Mouse (Mus musculus): ENCODE measurements around the gene Spata32. TPM values are rescaled to one million over a fixed set of nuclear protein-coding genes. Genes with fewer than 3 reads are reported as not detected.

The Spata32 gene
- polyA plus RNA-seq (2012; rRNA removed) = not detected in 2 replicates

GRCm38 (mm10) chr11:103217790-103218516 lies at the start of gene Spata32:
TSS of gene Spata32 (minus strand) at chr11:103218432.

GRCm38 (mm10) chr11:103267346-103268219 lies 49.4 kb upstream of the Spata32 start, which contains the start of gene Map3k14:
TSS of gene Map3k14 (minus strand) at chr11:103267472.

GRCm38 (mm10) chr11:103208458-103208857 lies 9.8 kb downstream of the Spata32 start, which contains the start of gene 1700023F06Rik:
TSS of gene 1700023F06Rik (minus strand) at chr11:103208558.

GRCm38 (mm10) chr11:103170494-103171285 lies 47.5 kb downstream of the Spata32 start, which contains the start of gene Fmnl1:
TSS of gene Fmnl1 (plus strand) at chr11:103171107.

Other genes starting within 250 kb of the Spata32 start
- 21.6 and 22.7 TPM in 2 replicates for gene Nmt1, start 190.2 kb downstream of the Spata32 start, polyA plus RNA-seq (2012; rRNA removed)
- gene Dcakd, start 190.1 kb downstream of the Spata32 start, polyA plus RNA-seq (2012; rRNA removed) = 32.9 and 33.5 TPM in 2 replicates
- 1.9 and 2.5 TPM in 2 replicates for gene Plcd3, start 116.8 kb downstream of the Spata32 start, polyA plus RNA-seq (2012; rRNA removed)
- 17.8 and 18.3 TPM in 2 replicates for gene Acbd4, start 116.8 kb downstream of the Spata32 start, polyA plus RNA-seq (2012; rRNA removed)
- gene Hexim1, start 102.2 kb downstream of the Spata32 start, polyA plus RNA-seq (2012; rRNA removed) = 8.5 and 9.9 TPM in 2 replicates
- gene Hexim2, start 86.0 kb downstream of the Spata32 start, polyA plus RNA-seq (2012; rRNA removed) = 1.8 and 1.9 TPM in 2 replicates
- gene Fmnl1, start 47.3 kb downstream of the Spata32 start, polyA plus RNA-seq (2012; rRNA removed) = 6.2 and 9.4 TPM in 2 replicates
- gene 1700023F06Rik, start 9.9 kb downstream of the Spata32 start, polyA plus RNA-seq (2012; rRNA removed) = not detected in 2 replicates
- 0.90 and 1.00 TPM in 2 replicates for gene Map3k14, start 49.0 kb upstream of the Spata32 start, polyA plus RNA-seq (2012; rRNA removed)
- gene Arhgap27, start 145.3 kb upstream of the Spata32 start, polyA plus RNA-seq (2012; rRNA removed) = 4.7 and 5.5 TPM in 2 replicates
- 4.3 and 4.5 TPM in 2 replicates for gene Plekhm1, start 194.3 kb upstream of the Spata32 start, polyA plus RNA-seq (2012; rRNA removed)